Mouse (Mus musculus): Measurements from ENCODE around the gene Usp32.
"Not testable (repeated sequence)": the region's sequence is repeated elsewhere in the genome, so short reads cannot be mapped to it uniquely, and the experiment has no call there.

- TF ChIP-seq CTCF (conservative IDR thresholded peaks at IDR 0.05; ENCODE audit: insufficient read depth, insufficient read length, low read depth, low read length); POLR2A (IDR thresholded peaks at IDR 0.05; ENCODE audit: low read depth, low read length): not testable (repeated sequence)
Measured at GRCm38 (mm10) chr11:85163014-85163413, 23.1 kb upstream of the Usp32 start.
